Mouse (Mus musculus) midbrain, postnatal 0 days (tissue): Measurements from ENCODE around the gene Mthfd1l. TPM values are rescaled to one million over a fixed set of nuclear protein-coding genes. Genes with fewer than 3 reads are reported as not detected.

Source experiments
- ATAC-seq: fragments of 200-750 bp; cut with Nextera tagmentation; 2 replicates; pipeline ENCODE4 v1.8.0; 2017; ENCODE audit warnings: moderate number of reproducible peaks, mild to moderate bottlenecking, moderate TSS enrichment, moderate library complexity; ENCODE audit not compliant: low FRiP score
- DNase-seq: peaks from one replicate; pipeline ENCODE4 v3.0.0-alpha.2; 2015; ENCODE audit warnings: low spot score
- H3K27ac ChIP-seq: fragments of 300-500 bp; sonication (generic); 2 replicates; pipeline ENCODE4 v1.5.1; 2014; ENCODE audit warnings: low read depth, mild to moderate bottlenecking, low read length, mixed read lengths
- H3K27me3 ChIP-seq: fragments of 300-500 bp; sonication (generic); 2 replicates; pipeline ENCODE4 v1.6.1; 2014; ENCODE audit warnings: low read length, control low read depth, mixed read lengths; ENCODE audit not compliant: insufficient read depth
- H3K36me3 ChIP-seq: fragments of 300-500 bp; sonication (generic); 2 replicates; pipeline ENCODE4 v1.6.1; 2014; ENCODE audit warnings: low read length, control low read depth, mixed read lengths; ENCODE audit not compliant: insufficient read depth
- H3K4me1 ChIP-seq: fragments of 300-500 bp; sonication (generic); 2 replicates; pipeline ENCODE4 v1.6.1; 2014; ENCODE audit warnings: mild to moderate bottlenecking, control low read depth, antibody characterized with exemption, low read length, mixed read lengths; ENCODE audit not compliant: insufficient read depth
- H3K4me2 ChIP-seq: fragments of 300-500 bp; sonication (generic); 2 replicates; pipeline ENCODE4 v1.6.1; 2014; ENCODE audit warnings: low read depth, mild to moderate bottlenecking, low read length, mixed read lengths; ENCODE audit not compliant: poor library complexity, severe bottlenecking
- H3K4me3 ChIP-seq: fragments of 300-500 bp; sonication (generic); 2 replicates; pipeline ENCODE4 v1.5.1; 2014; ENCODE audit warnings: low read depth, mild to moderate bottlenecking, low read length, moderate library complexity
- H3K9ac ChIP-seq: fragments of 300-500 bp; sonication (generic); replicated peaks from 2 replicates; pipeline ENCODE4 v1.6.1; 2014; ENCODE audit warnings: mild to moderate bottlenecking, low read length, moderate library complexity, mixed read lengths; ENCODE audit not compliant: poor library complexity, severe bottlenecking
- H3K9me3 ChIP-seq: fragments of 300-500 bp; sonication (generic); 2 replicates; pipeline ENCODE4 v1.6.1; 2016; ENCODE audit warnings: low read length, control low read depth
- CTCF ChIP-seq: IDR thresholded peaks from 2 replicates; pipeline ENCODE4 v1.5.1; 2016; ENCODE audit warnings: antibody characterized with exemption, mild to moderate bottlenecking
- WGBS: fragments of 180-500 bp; shearing (Covaris S2); extraction: QIAGEN DNeasy Blood & Tissue Kit; methylation state at CpG from one replicate; pipeline ENCODE4 v1.1.7; 2014; 5-methylcytosine and 5-hydroxymethylcytosine counted together
- polyA plus RNA-seq: library from polyadenylated mRNA; unstranded; fragments of >200 nt; fragmentation: Nextera tagmentation; extraction: Ambion mirVana; gene quantifications from 2 replicates; pipeline ENCODE4 v1.2.1, GENCODE M21; 2015
- total RNA-seq: library from RNA; depleted of rRNA; stranded (reverse); fragments of >200 nt; gene quantifications from 2 replicates; pipeline ENCODE4 v1.2.3, GENCODE M21; 2014

Mthfd1l gene
- total and polyA plus RNA-seq, 2 experiments from 2014 or later: 7.9 to 9.2 TPM

DNA sequence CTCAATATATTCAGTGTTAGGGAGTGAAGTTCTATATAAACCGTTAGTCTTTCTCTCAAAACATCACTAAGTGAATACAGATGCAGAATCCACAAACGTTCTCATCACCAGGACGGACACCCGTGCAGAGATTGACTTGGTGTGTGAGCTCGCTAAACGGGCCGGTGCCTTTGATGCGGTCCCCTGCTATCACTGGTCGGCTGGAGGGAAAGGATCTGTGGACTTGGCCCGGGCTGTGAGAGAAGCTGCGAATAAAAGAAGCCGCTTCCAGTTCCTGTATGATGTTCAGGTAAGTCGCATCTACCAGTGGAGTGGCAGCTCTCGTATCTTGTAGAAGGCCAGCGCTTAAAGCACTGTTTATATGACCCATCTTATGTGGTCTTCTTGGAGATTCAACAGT, 117.0 kb downstream of the Mthfd1l start:
- TF ChIP-seq CTCF: no peak
- no peak overlapping the region for H3K4me3 ChIP-seq
- no peak for ATAC-seq
- no peak overlapping the region for H3K4me2 ChIP-seq
- H3K27me3 ChIP-seq: 0 out of 2 replicates have a peak, but pooled peaks cover 5% of the 10 kb centered on the region
- DNase-seq: no peak
- no peaks in the 10 kb centered on the region for H3K9me3 ChIP-seq
- H3K9ac ChIP-seq: no peak overlapping the region
- WGBS: 66% methylated on average over 15 of the region's 15 CpGs
- H3K4me1 ChIP-seq: no peaks in the 10 kb centered on the region
- no peak overlapping the region for H3K27ac ChIP-seq
- H3K36me3 ChIP-seq: no peaks in the 10 kb centered on the region

DNA sequence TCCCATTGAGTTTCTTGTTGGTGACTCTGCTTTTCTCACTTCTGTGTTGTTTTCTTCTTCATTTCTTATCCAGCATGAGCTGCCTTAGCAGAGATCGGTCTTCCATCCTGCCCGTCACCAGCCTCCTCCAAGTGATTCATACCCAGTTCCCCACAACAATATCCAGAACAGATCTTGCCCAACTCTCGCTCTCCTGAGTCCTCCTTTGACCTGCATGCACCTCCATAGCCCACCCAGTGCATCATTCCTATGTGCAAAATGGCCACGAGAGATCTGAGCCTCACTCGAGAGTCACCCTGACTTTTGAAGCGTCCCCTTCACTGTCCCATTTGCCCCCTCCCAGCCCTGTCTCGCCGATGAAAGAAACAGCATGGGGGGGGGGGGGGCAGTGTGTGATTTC, 120.1 kb downstream of the Mthfd1l start:
- no peak for ATAC-seq

DNA sequence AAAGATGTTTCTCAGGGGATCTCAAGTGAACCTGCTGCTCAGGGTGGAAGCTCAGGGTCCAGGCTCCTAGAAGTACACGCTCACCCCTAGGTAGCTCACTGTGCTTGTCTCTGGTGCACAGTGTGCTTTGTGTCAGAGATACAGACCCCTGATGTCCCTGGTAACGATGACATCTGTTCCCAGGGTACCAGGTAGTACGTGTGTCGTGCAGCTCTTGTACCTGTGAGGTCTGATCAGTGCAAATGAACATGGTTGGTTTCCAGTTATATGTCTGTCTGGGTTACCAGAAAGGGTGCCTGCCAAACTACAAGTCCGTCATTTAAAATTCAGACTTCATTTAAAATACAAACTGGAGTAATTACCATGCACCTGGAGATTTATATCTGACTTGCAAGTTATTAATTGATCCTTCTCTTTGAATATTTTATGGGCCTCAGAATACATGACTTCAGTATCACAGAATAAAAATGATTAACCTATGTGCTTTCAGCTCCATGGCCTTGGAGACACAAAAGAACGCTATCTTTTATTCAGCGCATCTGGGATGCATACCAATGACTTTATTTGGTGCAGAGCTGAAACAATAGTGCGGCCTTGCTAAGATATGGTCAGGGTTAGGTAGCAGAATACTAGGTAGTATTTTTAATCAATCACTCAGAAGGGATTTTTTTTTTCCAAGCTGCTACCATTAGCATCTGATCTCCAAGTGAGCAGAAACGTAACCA, 121.3 kb downstream of the Mthfd1l start:
- Histone ChIP-seq H3K9me3 (no peaks in the 10 kb centered on the region), H3K9ac (no peak overlapping the region), H3K4me3 (no peak overlapping the region), H3K4me2 (no peak overlapping the region), H3K27me3 (no peaks in the 10 kb centered on the region), H3K36me3 (no peaks in the 10 kb centered on the region), H3K27ac (no peak overlapping the region), H3K4me1 (no peaks in the 10 kb centered on the region)
- DNase-seq (no peak), ATAC-seq (0 out of 2 replicates have a peak, but pooled peaks have one; percentile 53)
- WGBS: 54% methylated on average over 9 of the region's 9 CpGs
- no peak for TF ChIP-seq CTCF

More for the DNA sequence above, 120.1 kb downstream of the Mthfd1l start:
- no peak for TF ChIP-seq CTCF
- H3K27ac ChIP-seq: no peak overlapping the region
- no peak for DNase-seq
- no peaks in the 10 kb centered on the region for H3K36me3 ChIP-seq
- no peaks in the 10 kb centered on the region for H3K9me3 ChIP-seq
- no peak overlapping the region for H3K9ac ChIP-seq
- H3K4me2 ChIP-seq: no peak overlapping the region
- no peak overlapping the region for H3K4me3 ChIP-seq
- H3K4me1 ChIP-seq: no peaks in the 10 kb centered on the region
- WGBS: 92% methylated on average over 8 of the region's 8 CpGs
- 0 out of 2 replicates have a peak, but pooled peaks cover 5% of the 10 kb centered on the region for H3K27me3 ChIP-seq

DNA sequence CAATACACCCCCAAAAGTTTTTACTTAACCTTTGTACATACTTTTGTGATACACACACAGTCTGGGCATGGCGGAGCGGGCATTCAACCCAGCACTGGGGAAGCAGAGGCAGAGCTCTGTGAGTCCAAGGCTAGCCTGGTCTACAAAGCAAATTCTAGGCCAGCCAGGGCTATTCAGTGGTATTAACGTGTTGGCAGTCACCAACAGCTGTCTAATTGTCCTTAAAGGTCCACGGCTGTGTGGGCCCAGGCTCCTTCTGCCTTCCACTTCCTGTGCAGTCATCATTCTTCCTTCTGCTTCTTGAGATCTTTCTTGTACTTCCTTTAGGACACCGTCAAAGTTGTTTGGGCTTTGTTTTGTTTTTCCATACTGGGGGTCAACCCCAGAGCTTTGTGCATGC, 123.2 kb downstream of the Mthfd1l start:
- Histone ChIP-seq H3K4me1 (no peaks in the 10 kb centered on the region), H3K9me3 (no peaks in the 10 kb centered on the region), H3K4me3 (no peak overlapping the region), H3K4me2 (no peak overlapping the region), H3K36me3 (no peaks in the 10 kb centered on the region), H3K9ac (no peak overlapping the region), H3K27me3 (no peaks in the 10 kb centered on the region), H3K27ac (no peak overlapping the region)
- DNase-seq (no peak), ATAC-seq (no peak)
- 81% methylated on average over 5 of the region's 5 CpGs for WGBS
- no peak for TF ChIP-seq CTCF

DNA sequence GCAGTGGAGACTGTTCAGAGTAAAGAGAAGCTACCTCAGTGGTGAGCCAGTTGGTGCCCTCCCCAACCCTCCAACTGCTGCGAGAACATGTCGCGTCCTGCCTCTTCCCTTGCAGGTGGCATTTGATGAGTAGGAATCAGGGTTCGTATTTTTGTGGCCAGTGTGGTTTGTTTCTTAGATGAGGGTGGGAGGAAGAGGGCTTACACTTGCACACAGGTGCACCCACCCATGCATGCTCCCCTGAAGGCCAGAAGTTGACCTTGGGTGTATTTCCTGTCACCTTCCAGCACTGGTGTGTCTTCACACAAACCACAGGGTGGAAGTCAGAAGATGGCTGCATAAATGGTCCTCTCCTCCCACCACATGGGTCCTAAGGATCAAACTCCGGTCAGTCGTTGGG, 127.1 kb downstream of the Mthfd1l start:
- DNase-seq (no peak), ATAC-seq (no peak)
- H3K27me3 ChIP-seq: no peaks in the 10 kb centered on the region
- TF ChIP-seq CTCF: no peak
- WGBS: 97% methylated on average over 6 of the region's 6 CpGs
- H3K4me1 ChIP-seq: no peaks in the 10 kb centered on the region
- no peaks in the 10 kb centered on the region for H3K36me3 ChIP-seq
- no peaks in the 10 kb centered on the region for H3K9me3 ChIP-seq
- no peak overlapping the region for H3K4me3 ChIP-seq
- no peak overlapping the region for H3K27ac ChIP-seq
- H3K4me2 ChIP-seq: no peak overlapping the region
- no peak overlapping the region for H3K9ac ChIP-seq

DNA sequence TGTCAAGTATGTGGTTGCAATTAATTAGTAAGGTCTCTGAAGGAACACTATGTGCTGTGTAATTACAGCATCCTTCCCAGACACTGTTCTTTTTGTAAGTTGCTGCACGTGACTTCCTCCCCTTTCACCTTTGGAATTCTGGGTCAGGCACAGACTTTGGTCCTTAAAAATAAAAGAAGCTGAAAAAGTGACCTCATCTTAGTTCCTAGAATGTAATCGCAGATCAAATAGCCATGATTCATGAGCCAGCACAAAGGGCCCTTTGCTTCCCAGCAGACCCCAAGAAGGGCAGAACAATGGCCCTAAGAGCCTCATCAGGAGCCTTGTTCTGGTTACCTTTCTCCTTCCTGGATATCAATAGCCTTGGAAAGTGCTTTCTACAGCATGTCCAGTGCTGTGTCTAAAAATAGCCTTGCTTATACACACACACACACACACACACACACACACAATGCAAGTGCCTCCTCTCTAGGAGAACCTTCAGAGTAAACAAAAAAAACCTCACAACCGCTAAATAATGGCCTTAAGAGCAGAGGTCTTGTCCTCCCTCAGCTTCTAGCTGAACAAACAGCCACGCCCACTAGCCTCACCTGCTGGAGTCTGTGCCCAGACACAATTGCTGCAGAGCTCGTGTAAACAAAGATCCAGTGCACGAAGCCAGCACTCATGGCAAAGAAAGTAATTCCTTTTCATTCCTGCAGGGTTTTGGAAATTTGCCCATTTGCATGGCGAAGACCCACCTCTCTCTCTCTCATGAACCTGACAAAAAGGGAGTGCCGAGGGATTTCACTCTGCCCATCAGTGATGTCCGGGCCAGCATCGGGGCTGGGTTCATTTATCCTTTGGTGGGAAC, 133.0 kb downstream of the Mthfd1l start:
- TF ChIP-seq CTCF: peak; percentile 46
- DNase-seq (peak; percentile 68), ATAC-seq (peak; percentile 42; the same call in 1 of the 2 replicates)
- no peaks in the 10 kb centered on the region for H3K9me3 ChIP-seq
- H3K27ac ChIP-seq: no peak overlapping the region
- 27% methylated on average over 10 of the region's 10 CpGs for WGBS
- no peak overlapping the region for H3K4me2 ChIP-seq
- H3K36me3 ChIP-seq: no peaks in the 10 kb centered on the region
- no peak overlapping the region for H3K9ac ChIP-seq
- H3K4me1 ChIP-seq: peaks cover 9% of the 10 kb centered on the region; the same call in 1 of the 2 replicates
- no peak overlapping the region for H3K4me3 ChIP-seq
- no peaks in the 10 kb centered on the region for H3K27me3 ChIP-seq
